Mouse (Mus musculus) E14TG2a.4 (cell line): Measurements from ENCODE around the gene Fgd6.

Source experiments
- H3K27me3 ChIP-seq: 2 replicates; pipeline ENCODE4 v1.6.1; 2014; ENCODE audit warnings: low read length, control low read depth; ENCODE audit not compliant: insufficient read depth
- H3K36me3 ChIP-seq: 2 replicates; pipeline ENCODE4 v1.6.1; 2014; ENCODE audit warnings: low read length, control low read depth; ENCODE audit not compliant: insufficient read depth
- H3K4me1 ChIP-seq: replicated peaks from 2 replicates; pipeline ENCODE4 v1.6.1; 2014; ENCODE audit warnings: low read depth, low read length, control low read depth
- H3K4me3 ChIP-seq: replicated peaks from 2 replicates; pipeline ENCODE4 v1.5.1; 2014; ENCODE audit warnings: mild to moderate bottlenecking, low read length
- H3K9me3 ChIP-seq: 2 replicates; pipeline ENCODE4 v1.6.1; 2014; ENCODE audit warnings: low read length, control low read depth
- CTCF ChIP-seq: conservative IDR thresholded peaks from 2 replicates; pipeline ENCODE4 v1.5.1; 2014; ENCODE audit warnings: low read length
- NANOG ChIP-seq: IDR thresholded peaks from 2 replicates; pipeline ENCODE4 v1.6.1; 2014; ENCODE audit warnings: borderline replicate concordance, low read length, mixed read lengths
- POU5F1 ChIP-seq: IDR thresholded peaks from 2 replicates; pipeline ENCODE4 v1.6.1; 2014; ENCODE audit warnings: low read length, borderline replicate concordance

The Fgd6 gene

DNA sequence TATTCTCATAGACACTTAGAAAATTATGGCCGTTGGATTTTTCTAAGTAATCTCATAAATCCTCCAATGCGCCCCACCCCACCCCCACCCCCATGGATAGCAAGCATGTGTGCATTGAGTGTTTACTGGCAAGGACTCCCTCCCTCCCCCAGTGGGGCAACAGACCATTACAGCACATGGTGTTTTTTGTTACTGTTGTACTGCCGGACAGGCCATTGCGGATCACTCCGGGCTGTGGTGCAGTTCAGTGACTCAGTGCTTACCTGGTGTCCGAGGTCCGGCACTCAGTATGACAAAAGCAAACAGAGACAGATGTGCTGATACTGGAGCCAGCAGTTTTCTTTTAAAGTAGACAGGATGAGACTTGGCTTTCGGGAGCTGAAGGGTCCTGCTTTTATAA is 13.3 kb downstream of the Fgd6 start:
- Histone ChIP-seq H3K36me3 (no peaks in the 10 kb centered on the region), H3K27me3 (no peaks in the 10 kb centered on the region), H3K4me1 (peaks cover 19% of the 10 kb centered on the region), H3K9me3 (no peaks in the 10 kb centered on the region), H3K4me3 (no peak overlapping the region)
- TF ChIP-seq POU5F1, result no peak
- no peak for TF ChIP-seq CTCF
- no peak for TF ChIP-seq NANOG

DNA sequence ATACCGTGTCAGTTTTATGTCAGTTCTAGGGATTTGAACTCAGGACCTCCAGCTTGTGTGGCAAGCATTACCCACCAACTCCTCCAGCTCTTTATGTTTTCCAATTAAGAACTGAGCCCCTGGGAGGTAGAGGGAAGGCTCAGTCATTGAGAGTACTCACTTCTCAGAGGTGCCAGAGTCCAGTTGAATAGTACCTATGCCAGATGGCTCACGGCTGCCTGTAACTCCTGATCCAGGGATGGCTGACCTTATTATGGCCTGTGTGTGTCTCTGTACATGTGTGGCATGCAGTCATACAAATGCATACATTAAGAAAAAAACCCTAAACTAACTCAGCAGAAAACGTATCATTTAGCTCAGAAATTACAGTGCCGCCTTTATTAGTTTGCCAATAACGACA is 14.9 kb downstream of the Fgd6 start:
- TF ChIP-seq CTCF, result no peak
- no peak for TF ChIP-seq POU5F1
- H3K9me3 ChIP-seq, result no peaks in the 10 kb centered on the region
- H3K36me3 ChIP-seq, result no peaks in the 10 kb centered on the region
- peaks cover 5% of the 10 kb centered on the region; the same call in 1 of the 2 replicates for H3K4me1 ChIP-seq
- no peak overlapping the region for H3K4me3 ChIP-seq
- no peaks in the 10 kb centered on the region for H3K27me3 ChIP-seq

DNA sequence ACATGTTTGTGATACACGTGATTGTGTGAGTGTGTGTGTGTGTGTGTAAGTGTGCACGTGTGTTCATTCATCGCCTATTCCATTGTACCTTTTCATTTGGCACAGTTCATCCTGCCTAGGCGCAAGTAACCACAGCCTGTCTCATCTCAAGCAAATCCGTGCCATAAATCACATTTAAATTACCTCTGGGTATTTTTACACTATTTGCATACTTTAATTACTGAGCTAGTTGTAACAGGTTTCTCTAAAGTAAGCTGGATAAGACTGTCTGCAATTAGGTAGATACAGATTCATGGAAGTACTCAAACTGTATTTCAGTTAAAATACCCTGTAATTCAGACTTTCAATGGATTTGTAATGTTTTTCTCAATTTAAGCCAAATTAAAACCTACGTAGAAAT is 20.7 kb downstream of the Fgd6 start:
- no peaks in the 10 kb centered on the region; the same call in 1 of the 2 replicates for H3K4me1 ChIP-seq
- no peak overlapping the region for H3K4me3 ChIP-seq
- TF ChIP-seq POU5F1 (no peak), NANOG (no peak), CTCF (no peak)
- H3K27me3 ChIP-seq, result no peaks in the 10 kb centered on the region
- H3K9me3 ChIP-seq, result no peaks in the 10 kb centered on the region
- H3K36me3 ChIP-seq, result no peaks in the 10 kb centered on the region

DNA sequence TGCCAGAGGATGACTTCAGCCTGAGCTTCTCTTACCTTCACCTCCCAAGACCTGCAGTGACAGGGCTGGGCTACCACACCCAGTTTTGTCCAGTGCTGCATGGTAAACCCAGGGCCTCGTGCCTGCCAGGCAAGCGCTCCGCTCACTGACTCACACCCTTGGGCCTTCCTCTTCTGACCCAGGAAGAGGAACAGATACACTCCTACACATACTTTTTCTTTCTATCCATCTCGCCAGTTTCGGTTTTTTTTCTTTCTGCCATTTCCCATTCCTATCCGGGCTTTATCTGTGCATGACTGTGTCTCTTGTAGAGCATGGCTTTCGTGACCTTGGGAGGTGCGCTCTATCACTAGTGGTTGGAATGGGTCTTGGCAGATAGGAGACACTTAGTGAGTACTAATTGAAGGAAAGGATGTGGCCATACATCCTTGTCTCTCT is 23.8 kb downstream of the Fgd6 start:
- TF ChIP-seq NANOG (no peak), POU5F1 (no peak), CTCF (no peak)
- no peaks in the 10 kb centered on the region for H3K9me3 ChIP-seq
- H3K27me3 ChIP-seq, result no peaks in the 10 kb centered on the region
- H3K36me3 ChIP-seq, result no peaks in the 10 kb centered on the region
- H3K4me3 ChIP-seq, result no peak overlapping the region
- no peaks in the 10 kb centered on the region; the same call in 1 of the 2 replicates for H3K4me1 ChIP-seq

DNA sequence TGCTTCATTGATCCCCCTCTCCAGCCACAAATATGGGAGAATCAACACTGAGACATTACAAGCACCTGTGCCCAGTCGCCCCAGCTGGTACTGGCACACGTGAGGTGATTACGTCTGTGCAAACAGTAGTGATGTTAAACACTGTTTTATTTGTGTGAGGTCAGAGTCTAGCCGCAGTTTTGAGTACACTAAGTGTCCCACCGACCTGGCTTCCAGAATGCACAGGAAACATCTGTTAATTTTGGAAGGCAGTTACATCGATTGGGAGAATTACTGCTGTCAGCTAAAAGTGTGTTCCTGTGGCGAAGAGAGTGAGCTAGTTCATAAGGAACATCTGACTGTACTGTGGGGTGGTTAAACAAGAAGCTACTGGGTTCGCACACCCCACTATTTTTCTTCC is 24.4 kb downstream of the Fgd6 start:
- Histone ChIP-seq H3K4me3 (no peak overlapping the region), H3K9me3 (no peaks in the 10 kb centered on the region), H3K4me1 (no peaks in the 10 kb centered on the region; the same call in 1 of the 2 replicates), H3K27me3 (no peaks in the 10 kb centered on the region), H3K36me3 (no peaks in the 10 kb centered on the region)
- TF ChIP-seq NANOG, result no peak
- no peak for TF ChIP-seq POU5F1
- TF ChIP-seq CTCF, result no peak

DNA sequence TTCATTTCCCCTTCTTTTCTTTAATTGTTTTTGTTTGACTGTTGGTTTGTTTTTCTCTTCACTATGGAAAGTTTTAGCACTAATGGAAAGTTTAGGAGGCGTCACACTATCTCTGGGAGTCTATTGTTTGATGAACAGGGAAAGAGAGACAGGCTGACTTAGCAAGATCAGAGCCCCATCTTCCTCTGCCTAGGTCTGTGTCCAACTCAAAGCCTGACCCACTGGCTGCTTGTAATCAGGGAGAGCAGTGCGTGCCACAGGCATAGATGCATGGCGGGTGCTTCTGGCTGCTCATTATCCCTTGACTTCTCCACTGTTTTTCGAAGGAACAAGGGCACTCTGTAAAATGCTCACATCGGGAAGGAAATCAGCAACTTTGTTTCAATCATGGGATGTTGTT is 26.6 kb downstream of the Fgd6 start:
- Histone ChIP-seq H3K27me3 (no peaks in the 10 kb centered on the region), H3K4me1 (no peaks in the 10 kb centered on the region; the same call in 1 of the 2 replicates), H3K4me3 (no peak overlapping the region), H3K9me3 (no peaks in the 10 kb centered on the region), H3K36me3 (no peaks in the 10 kb centered on the region)
- TF ChIP-seq CTCF (no peak), NANOG (no peak), POU5F1 (no peak)

DNA sequence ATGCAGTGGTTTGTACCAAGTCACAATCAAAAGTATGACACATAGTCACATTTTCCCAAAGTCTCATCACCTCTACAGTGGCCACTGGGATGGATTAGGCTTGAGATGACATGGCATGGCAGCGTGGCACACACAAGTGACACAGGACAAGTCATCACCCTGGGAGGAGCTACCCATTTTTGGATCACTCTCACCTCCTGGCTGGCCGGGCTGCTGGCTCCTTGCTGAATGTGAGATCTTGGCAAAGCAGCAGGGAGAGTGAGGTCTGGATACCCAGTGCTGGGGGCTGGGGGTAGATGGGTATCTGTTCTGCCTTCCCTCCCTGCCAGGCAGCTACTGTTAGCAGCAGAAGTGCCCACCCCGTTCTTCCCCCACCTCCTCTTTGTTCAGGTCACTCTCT is 31.1 kb downstream of the Fgd6 start:
- no peaks in the 10 kb centered on the region for H3K36me3 ChIP-seq
- H3K9me3 ChIP-seq, result no peaks in the 10 kb centered on the region
- no peak overlapping the region for H3K4me3 ChIP-seq
- H3K27me3 ChIP-seq, result no peaks in the 10 kb centered on the region
- no peak for TF ChIP-seq POU5F1
- TF ChIP-seq NANOG, result no peak
- no peak for TF ChIP-seq CTCF
- no peaks in the 10 kb centered on the region for H3K4me1 ChIP-seq

DNA sequence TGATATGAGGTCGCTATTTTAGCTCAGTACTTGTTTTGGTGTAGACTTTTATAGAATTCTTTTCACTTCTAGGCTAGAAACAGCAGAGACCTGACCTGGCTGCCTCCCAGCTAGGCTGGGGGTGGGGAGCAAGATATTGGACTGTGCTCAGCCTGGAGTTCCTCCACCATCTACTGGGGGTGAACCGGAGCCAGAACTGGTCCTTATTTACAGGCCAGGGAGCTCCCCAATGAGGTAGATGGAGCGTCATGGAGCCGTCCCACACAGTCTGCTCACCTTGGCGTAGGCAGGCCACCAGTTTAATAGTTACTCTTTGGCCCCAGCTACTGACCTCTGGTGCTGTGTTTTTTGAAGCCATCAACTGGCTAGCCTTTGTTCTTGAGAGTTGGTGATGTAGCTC is 32.9 kb downstream of the Fgd6 start:
- Histone ChIP-seq H3K27me3 (no peaks in the 10 kb centered on the region), H3K4me3 (no peak overlapping the region), H3K36me3 (no peaks in the 10 kb centered on the region), H3K4me1 (no peaks in the 10 kb centered on the region), H3K9me3 (no peaks in the 10 kb centered on the region)
- TF ChIP-seq NANOG, result no peak
- TF ChIP-seq CTCF, result no peak
- TF ChIP-seq POU5F1, result no peak

DNA sequence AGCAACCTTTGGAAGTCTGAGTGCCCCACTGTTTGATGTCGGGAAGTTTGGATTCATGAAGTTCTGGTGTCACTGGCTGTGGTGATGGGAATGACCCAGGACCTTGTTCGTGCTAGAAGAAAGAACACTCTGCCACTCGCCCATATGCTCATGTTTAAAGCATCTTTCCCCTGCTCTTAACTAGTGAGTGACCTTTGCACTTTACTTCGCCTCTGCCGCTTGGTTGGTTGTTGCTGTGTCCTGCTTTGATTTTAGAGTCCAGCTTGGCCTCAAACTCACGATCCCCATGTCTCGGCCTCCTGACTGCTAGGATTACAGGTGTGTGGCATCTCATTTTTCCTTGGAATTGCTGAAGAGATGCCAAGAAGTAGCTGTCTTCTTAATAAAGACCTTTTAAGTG is 35.8 kb downstream of the Fgd6 start:
- H3K27me3 ChIP-seq, result no peaks in the 10 kb centered on the region
- TF ChIP-seq POU5F1 (no peak), CTCF (no peak), NANOG (no peak)
- no peaks in the 10 kb centered on the region for H3K36me3 ChIP-seq
- no peaks in the 10 kb centered on the region for H3K4me1 ChIP-seq
- H3K4me3 ChIP-seq, result no peak overlapping the region
- H3K9me3 ChIP-seq, result no peaks in the 10 kb centered on the region
